Mouse (Mus musculus): ENCODE data around the gene Rtf2. TPM values are rescaled to one million over a fixed set of nuclear protein-coding genes. Genes with fewer than 3 reads are reported as not detected.

Rtf2 gene
- polyA plus RNA-seq, 1 experiment = 4.2 TPM

DNA sequence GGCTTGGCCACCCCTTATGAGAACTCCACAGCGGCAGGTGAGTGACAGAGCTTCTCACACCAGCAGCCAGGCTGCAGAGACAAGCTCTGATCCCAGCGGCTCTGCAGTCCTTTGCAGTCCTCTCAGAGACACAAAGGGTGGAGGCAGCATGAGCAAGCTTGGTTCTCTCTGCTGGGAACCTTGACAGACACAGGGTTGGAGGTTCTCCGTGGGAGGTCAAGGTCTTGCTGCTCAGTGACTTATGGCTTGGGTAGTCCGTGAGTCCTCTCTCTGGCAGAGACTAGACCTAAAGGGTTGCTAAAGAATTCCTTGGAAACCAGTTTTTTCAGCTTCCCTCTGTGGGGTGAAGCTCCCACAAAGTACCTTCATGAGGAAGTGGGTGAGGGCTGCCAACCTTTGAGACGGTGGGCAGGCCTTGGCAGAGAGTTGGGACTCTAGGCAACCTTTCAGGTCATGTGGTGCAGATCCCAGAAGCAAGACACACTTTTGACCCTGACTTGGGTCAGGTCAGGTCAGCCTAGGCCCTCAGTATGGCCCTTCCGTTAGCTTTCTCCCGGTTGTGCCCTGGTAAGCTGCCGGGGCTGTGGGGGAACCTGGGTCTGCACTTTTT, 56.5 kb downstream of the Rtf2 start:
- H3K27me3 ChIP-seq (ENCODE audit: control insufficient read depth) = no peaks in the 10 kb centered on the region
- TF ChIP-seq GATA1 (IDR thresholded peaks at IDR 0.05; ENCODE audit: low read length) (no peak), TAL1 (IDR thresholded peaks at IDR 0.05; ENCODE audit: low read length) (no peak)
- no peaks in the 10 kb centered on the region for H3K36me3 ChIP-seq (ENCODE audit: control insufficient read depth)
- no peak overlapping the region for H3K4me3 ChIP-seq (replicated peaks)
- H3K9me3 ChIP-seq (ENCODE audit: control insufficient read depth, low read length) = no peaks in the 10 kb centered on the region; the same call in 1 of the 2 replicates
- H3K4me1 ChIP-seq (ENCODE audit: control insufficient read depth) = peaks cover 9% of the 10 kb centered on the region

DNA sequence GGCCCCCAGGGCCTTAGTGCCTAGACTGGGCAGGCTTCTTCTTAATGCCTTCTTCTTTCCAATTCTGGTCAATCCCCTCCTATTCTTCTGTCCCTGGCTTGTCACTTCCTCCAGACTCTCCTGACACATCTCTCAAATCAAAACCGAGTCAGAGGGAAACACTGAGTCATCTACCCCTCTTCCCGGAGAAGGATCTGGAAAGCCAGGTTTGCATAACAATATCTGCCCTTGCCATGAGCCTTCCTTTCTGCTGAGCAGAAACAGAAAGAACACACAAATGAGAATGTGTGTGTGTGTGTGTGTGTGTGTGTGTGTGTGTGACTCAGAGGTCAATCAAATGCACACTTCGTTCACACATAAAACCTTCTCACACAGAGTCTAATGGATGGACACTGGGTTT, 58.5 kb downstream of the Rtf2 start:
- no peaks in the 10 kb centered on the region for H3K27me3 ChIP-seq (ENCODE audit: control insufficient read depth)
- no peaks in the 10 kb centered on the region for H3K36me3 ChIP-seq (ENCODE audit: control insufficient read depth)
- H3K4me1 ChIP-seq (ENCODE audit: control insufficient read depth) = peaks cover 9% of the 10 kb centered on the region
- no peak overlapping the region for H3K4me3 ChIP-seq (replicated peaks)
- no peaks in the 10 kb centered on the region; the same call in 1 of the 2 replicates for H3K9me3 ChIP-seq (ENCODE audit: control insufficient read depth, low read length)
- TF ChIP-seq GATA1 (IDR thresholded peaks at IDR 0.05; ENCODE audit: low read length) = no peak
- no peak for TF ChIP-seq TAL1 (IDR thresholded peaks at IDR 0.05; ENCODE audit: low read length)

DNA sequence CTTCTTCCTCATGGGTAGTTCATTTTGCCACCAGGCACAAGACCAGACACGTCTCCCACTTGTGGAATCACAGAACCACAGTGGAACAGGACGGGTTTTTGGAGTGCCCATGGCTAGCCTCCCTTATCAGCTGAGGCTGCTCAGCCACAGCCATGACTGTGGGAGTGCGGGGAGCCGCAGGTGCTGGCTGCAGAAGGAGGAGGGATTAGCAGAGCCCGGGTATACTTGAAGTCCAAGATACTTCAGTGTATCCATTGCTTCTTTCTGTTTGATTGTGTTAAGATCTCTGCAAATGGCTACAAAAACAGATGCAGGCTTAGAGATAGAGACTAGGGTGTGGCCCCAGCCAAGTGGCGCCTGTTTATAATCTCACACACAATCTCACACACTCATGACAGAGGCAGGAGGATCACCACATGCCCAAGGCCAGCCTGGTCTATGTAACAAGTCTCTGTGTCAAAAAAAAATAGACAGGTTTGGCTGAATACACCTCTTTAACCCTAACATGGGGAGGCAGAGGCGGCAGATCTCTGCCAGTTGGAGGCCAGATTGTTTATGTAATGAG, 60.5 kb downstream of the Rtf2 start:
- Histone ChIP-seq H3K27me3 (ENCODE audit: control insufficient read depth) (no peaks in the 10 kb centered on the region), H3K9me3 (ENCODE audit: control insufficient read depth, low read length) (no peaks in the 10 kb centered on the region), H3K4me1 (ENCODE audit: control insufficient read depth) (peaks cover 9% of the 10 kb centered on the region), H3K36me3 (ENCODE audit: control insufficient read depth) (no peaks in the 10 kb centered on the region), H3K4me3 (replicated peaks) (no peak overlapping the region)
- TF ChIP-seq GATA1 (IDR thresholded peaks at IDR 0.05; ENCODE audit: low read length) (no peak), TAL1 (IDR thresholded peaks at IDR 0.05; ENCODE audit: low read length) (no peak)

DNA sequence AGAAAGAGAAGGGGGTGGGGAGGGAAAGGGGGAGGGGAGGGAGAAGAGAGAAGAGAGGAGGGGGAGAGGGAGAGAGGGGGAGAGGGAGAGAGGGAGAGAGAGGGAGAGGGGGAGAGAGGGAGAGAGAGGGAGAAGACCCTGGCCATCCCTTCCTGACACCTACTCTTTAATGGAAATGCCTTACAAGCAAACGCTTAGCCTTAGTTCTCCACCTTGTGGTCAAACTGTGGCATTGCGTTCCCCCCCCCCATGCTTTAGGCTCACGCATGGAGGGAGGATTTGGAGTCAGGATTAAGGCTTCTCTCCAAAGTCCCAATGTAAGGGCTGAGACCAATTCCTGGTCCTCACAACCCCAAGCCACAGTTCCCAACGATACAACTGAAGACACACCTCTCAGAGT, 61.0 kb downstream of the Rtf2 start:
- TF ChIP-seq GATA1 (IDR thresholded peaks at IDR 0.05; ENCODE audit: low read length) = no peak
- no peak for TF ChIP-seq TAL1 (IDR thresholded peaks at IDR 0.05; ENCODE audit: low read length)
- Histone ChIP-seq H3K4me3 (replicated peaks) (no peak overlapping the region), H3K36me3 (ENCODE audit: control insufficient read depth) (no peaks in the 10 kb centered on the region), H3K9me3 (ENCODE audit: control insufficient read depth, low read length) (no peaks in the 10 kb centered on the region), H3K4me1 (ENCODE audit: control insufficient read depth) (peaks cover 9% of the 10 kb centered on the region), H3K27me3 (ENCODE audit: control insufficient read depth) (no peaks in the 10 kb centered on the region)

DNA sequence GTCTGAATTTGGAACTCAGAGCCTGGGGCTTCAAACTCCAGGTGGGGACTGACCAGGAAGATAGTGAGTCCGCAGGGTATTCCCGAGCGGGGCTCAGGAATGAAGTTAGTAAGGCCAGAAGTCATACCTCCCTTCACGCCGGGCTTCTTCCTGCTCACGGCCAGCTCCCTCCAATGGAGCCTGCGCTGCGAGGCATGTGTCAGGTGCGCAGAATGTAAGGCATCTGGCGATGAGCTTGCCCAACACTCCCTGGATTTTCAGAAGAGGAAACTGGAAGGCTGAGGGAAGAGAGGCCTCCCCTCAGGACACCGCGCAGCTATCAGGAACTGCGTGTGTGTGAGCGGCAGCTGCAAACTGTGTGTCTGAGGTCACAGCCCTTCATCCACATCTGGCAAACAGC, 61.8 kb downstream of the Rtf2 start:
- TF ChIP-seq TAL1 (IDR thresholded peaks at IDR 0.05; ENCODE audit: low read length) (no peak), GATA1 (IDR thresholded peaks at IDR 0.05; ENCODE audit: low read length) (no peak)
- H3K36me3 ChIP-seq (ENCODE audit: control insufficient read depth) = no peaks in the 10 kb centered on the region
- H3K9me3 ChIP-seq (ENCODE audit: control insufficient read depth, low read length) = no peaks in the 10 kb centered on the region
- H3K4me1 ChIP-seq (ENCODE audit: control insufficient read depth) = peaks cover 9% of the 10 kb centered on the region
- H3K27me3 ChIP-seq (ENCODE audit: control insufficient read depth) = no peaks in the 10 kb centered on the region
- no peak overlapping the region for H3K4me3 ChIP-seq (replicated peaks)

DNA sequence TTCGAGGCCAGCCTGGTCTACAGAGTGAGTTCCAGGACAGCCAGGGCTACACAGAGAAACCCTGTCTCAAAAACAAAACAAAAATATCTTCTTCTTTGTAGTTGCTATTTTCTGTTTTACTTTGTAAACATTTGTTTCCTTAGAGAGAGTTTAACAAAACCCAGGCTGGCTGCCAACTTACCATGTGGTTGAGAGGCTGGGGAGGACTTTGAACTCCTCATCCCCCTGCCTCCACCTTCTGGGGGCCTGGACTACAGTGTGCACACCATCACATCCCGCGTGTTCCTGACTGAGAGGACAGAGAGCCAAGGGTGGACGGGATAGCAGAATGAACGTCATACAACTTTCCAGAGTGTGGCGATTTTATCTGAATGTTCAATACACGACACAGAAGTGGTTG, 65.8 kb downstream of the Rtf2 start:
- no peaks in the 10 kb centered on the region for H3K9me3 ChIP-seq (ENCODE audit: control insufficient read depth, low read length)
- no peak for TF ChIP-seq GATA1 (IDR thresholded peaks at IDR 0.05; ENCODE audit: low read length)
- no peaks in the 10 kb centered on the region for H3K27me3 ChIP-seq (ENCODE audit: control insufficient read depth)
- no peak overlapping the region for H3K4me3 ChIP-seq (replicated peaks)
- peaks cover 1% of the 10 kb centered on the region for H3K4me1 ChIP-seq (ENCODE audit: control insufficient read depth)
- no peaks in the 10 kb centered on the region for H3K36me3 ChIP-seq (ENCODE audit: control insufficient read depth)

DNA sequence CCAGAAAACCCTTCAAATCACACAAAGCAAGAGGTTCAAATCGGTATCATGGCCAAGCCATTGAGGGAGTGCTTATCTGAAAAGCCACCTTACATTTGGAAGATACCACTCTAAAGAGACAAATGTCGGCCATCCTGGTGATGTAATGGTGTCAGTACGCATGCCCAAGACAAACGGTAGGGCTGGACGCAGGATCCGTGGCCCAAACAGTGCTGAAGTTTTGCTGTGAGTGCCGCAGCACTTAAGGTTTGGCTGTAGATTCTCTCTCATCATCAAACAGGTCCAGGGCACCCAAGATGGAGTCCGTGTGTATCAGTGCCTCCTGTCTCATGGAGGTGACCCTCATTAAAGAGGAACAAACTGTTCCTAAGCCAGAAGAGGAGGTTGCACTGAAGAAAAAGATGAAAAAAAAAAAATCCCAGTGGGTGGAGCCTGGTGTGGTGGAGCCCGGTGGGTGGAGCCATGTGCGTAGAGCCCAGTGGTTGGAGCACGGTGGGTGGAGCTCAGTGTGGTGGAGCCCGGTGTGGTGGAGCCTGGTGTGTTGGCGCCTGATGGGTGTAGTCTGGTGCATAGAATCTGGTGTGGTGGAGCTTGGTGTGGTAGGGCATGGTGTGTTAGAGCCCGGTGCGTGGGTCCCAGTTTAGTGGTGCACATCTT, 69.8 kb downstream of the Rtf2 start:
- H3K9me3 ChIP-seq (ENCODE audit: control insufficient read depth, low read length) = no peaks in the 10 kb centered on the region
- H3K36me3 ChIP-seq (ENCODE audit: control insufficient read depth) = no peaks in the 10 kb centered on the region
- peaks cover 1% of the 10 kb centered on the region; the same call in 1 of the 2 replicates for H3K4me1 ChIP-seq (ENCODE audit: control insufficient read depth)
- no peaks in the 10 kb centered on the region for H3K27me3 ChIP-seq (ENCODE audit: control insufficient read depth)
- H3K4me3 ChIP-seq (replicated peaks) = no peak overlapping the region
- TF ChIP-seq TAL1 (IDR thresholded peaks at IDR 0.05; ENCODE audit: low read length) = no peak
- TF ChIP-seq GATA1 (IDR thresholded peaks at IDR 0.05; ENCODE audit: low read length) = no peak

DNA sequence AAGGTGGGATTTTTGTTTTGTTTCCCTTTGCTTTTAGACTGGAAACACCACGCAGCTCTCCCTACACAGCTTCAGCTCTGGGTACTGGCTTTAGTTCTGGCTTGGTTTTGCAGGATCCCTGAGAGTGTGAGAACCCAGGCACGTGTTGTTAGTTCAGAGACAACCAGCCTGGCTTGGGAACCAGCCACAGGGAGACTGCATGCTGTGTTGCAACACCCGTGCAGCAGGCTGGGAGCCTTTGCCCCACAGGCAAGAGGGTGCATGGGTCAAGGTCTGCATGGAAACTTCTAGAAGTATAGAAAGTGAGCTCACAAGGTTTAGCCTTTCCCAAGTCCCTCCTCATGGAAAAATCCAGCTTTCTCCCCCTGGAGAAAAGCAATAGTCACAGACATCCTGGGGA, 70.5 kb downstream of the Rtf2 start:
- no peak overlapping the region for H3K4me3 ChIP-seq (replicated peaks)
- H3K9me3 ChIP-seq (ENCODE audit: control insufficient read depth, low read length) = no peaks in the 10 kb centered on the region
- H3K4me1 ChIP-seq (ENCODE audit: control insufficient read depth) = peaks cover 1% of the 10 kb centered on the region; the same call in 1 of the 2 replicates
- no peak for TF ChIP-seq GATA1 (IDR thresholded peaks at IDR 0.05; ENCODE audit: low read length)
- no peak for TF ChIP-seq TAL1 (IDR thresholded peaks at IDR 0.05; ENCODE audit: low read length)
- H3K36me3 ChIP-seq (ENCODE audit: control insufficient read depth) = no peaks in the 10 kb centered on the region
- H3K27me3 ChIP-seq (ENCODE audit: control insufficient read depth) = no peaks in the 10 kb centered on the region

DNA sequence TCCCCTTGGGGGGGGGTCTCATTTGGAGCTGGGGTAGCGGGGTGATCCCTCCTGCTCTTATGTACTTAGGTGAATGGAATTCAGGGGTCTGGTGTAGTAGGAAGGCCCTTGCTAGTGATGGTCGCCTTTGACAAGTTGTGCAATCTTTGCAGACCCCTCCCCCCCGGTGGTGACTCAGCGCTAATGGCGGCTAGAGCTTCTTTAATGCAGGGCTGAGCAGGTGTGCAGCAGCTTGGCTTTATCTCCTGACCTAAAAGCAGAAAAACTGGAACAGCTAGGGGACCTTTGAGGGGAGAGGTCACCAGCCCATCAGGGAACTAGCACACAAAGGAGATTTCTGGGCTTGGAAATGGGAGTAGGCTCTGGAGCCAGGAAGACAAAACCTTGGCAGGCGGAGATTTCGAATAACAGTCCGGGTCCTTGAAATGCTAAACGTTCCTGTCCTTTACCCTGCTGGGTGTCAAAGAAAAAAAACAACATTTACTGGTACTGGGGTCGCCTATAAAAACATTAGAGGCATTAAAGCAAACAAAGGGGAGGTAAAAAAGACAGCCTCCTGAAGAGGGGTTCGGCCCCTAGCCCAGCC, 76.1 kb downstream of the Rtf2 start:
- Histone ChIP-seq H3K36me3 (ENCODE audit: control insufficient read depth) (no peaks in the 10 kb centered on the region), H3K9me3 (ENCODE audit: control insufficient read depth, low read length) (peaks cover 7% of the 10 kb centered on the region), H3K4me3 (replicated peaks) (no peak overlapping the region), H3K27me3 (ENCODE audit: control insufficient read depth) (no peaks in the 10 kb centered on the region), H3K4me1 (ENCODE audit: control insufficient read depth) (no peaks in the 10 kb centered on the region)
- TF ChIP-seq TAL1 (IDR thresholded peaks at IDR 0.05; ENCODE audit: low read length) = no peak
- no peak for TF ChIP-seq GATA1 (IDR thresholded peaks at IDR 0.05; ENCODE audit: low read length)

Other genes starting within 250 kb of the Rtf2 start
- not detected in 2 replicates for gene Mc3r, start 192.1 kb upstream of the Rtf2 start, polyA plus RNA-seq (2012)
- 35.0 and 48.5 TPM in 2 replicates for gene Fam210b, start 95.0 kb upstream of the Rtf2 start, polyA plus RNA-seq (2012)
- 5.1 and 10.9 TPM in 2 replicates for gene Aurka, start 70.0 kb upstream of the Rtf2 start, polyA plus RNA-seq (2012)
- gene Cstf1, start 69.9 kb upstream of the Rtf2 start, polyA plus RNA-seq (2012) = 0.76 and 1.7 TPM in 2 replicates
- gene Cass4, start 46.8 kb upstream of the Rtf2 start, polyA plus RNA-seq (2012) = not detected in 2 replicates
- not detected in 2 replicates for gene Gcnt7, start 18.0 kb downstream of the Rtf2 start, polyA plus RNA-seq (2012)
- not detected in 2 replicates for gene Fam209, start 32.0 kb downstream of the Rtf2 start, polyA plus RNA-seq (2012)
- gene Tfap2c, start 109.0 kb downstream of the Rtf2 start, polyA plus RNA-seq (2012) = not detected in 2 replicates